Mouse (Mus musculus): ENCODE data around the gene St8sia6. TPM values are rescaled to one million over a fixed set of nuclear protein-coding genes. Genes with fewer than 3 reads are reported as not detected.
"Not testable (repeated sequence)": the region's sequence is repeated elsewhere in the genome, so short reads cannot be mapped to it uniquely, and the experiment has no call there.

St8sia6 gene
- polyA plus RNA-seq, 1 experiment, result 0.61 TPM

GRCm38 (mm10) chr2:13683205-13683570 is 110.7 kb downstream of the St8sia6 start:
- no peak for TF ChIP-seq POLR2A (IDR thresholded peaks at IDR 0.05; ENCODE audit: extremely low read depth, insufficient read depth, low read length)
- TF ChIP-seq CTCF (IDR thresholded peaks at IDR 0.05; ENCODE audit: extremely low read depth, insufficient read depth, low read length), result no peak
- Histone ChIP-seq H3K27ac (ENCODE audit: insufficient read depth, low read length) (no peak overlapping the region), H3K4me1 (ENCODE audit: control insufficient read depth, insufficient read depth, low read length) (no peaks in the 10 kb centered on the region), H3K4me3 (ENCODE audit: insufficient read depth, low read length) (no peak overlapping the region)

GRCm38 (mm10) chr2:13682488-13683204 is 111.2 kb downstream of the St8sia6 start:
- H3K4me1 ChIP-seq (ENCODE audit: control insufficient read depth, insufficient read depth, low read length), result no peaks in the 10 kb centered on the region
- no peak overlapping the region for H3K4me3 ChIP-seq (ENCODE audit: insufficient read depth, low read length)
- TF ChIP-seq CTCF (IDR thresholded peaks at IDR 0.05; ENCODE audit: extremely low read depth, insufficient read depth, low read length), result no peak
- TF ChIP-seq POLR2A (IDR thresholded peaks at IDR 0.05; ENCODE audit: extremely low read depth, insufficient read depth, low read length), result no peak
- no peak overlapping the region for H3K27ac ChIP-seq (ENCODE audit: insufficient read depth, low read length)

GRCm38 (mm10) chr2:13672946-13673345 is 120.9 kb downstream of the St8sia6 start:
- H3K4me3 ChIP-seq (ENCODE audit: insufficient read depth, low read length), result no peak overlapping the region
- H3K4me1 ChIP-seq (ENCODE audit: control insufficient read depth, insufficient read depth, low read length), result no peaks in the 10 kb centered on the region
- TF ChIP-seq CTCF (IDR thresholded peaks at IDR 0.05; ENCODE audit: extremely low read depth, insufficient read depth, low read length) (0 out of 2 replicates have a peak, but pooled peaks have one; percentile 14), POLR2A (IDR thresholded peaks at IDR 0.05; ENCODE audit: extremely low read depth, insufficient read depth, low read length) (no peak)
- no peak overlapping the region for H3K27ac ChIP-seq (ENCODE audit: insufficient read depth, low read length)

GRCm38 (mm10) chr2:13672426-13672825 is 121.4 kb downstream of the St8sia6 start:
- TF ChIP-seq POLR2A (IDR thresholded peaks at IDR 0.05; ENCODE audit: extremely low read depth, insufficient read depth, low read length) (no peak), CTCF (IDR thresholded peaks at IDR 0.05; ENCODE audit: extremely low read depth, insufficient read depth, low read length) (no peak)
- no peaks in the 10 kb centered on the region for H3K4me1 ChIP-seq (ENCODE audit: control insufficient read depth, insufficient read depth, low read length)
- no peak overlapping the region for H3K4me3 ChIP-seq (ENCODE audit: insufficient read depth, low read length)
- no peak overlapping the region for H3K27ac ChIP-seq (ENCODE audit: insufficient read depth, low read length)

- Histone ChIP-seq H3K27ac (ENCODE audit: insufficient read depth, low read length) (no peak overlapping the region), H3K4me3 (ENCODE audit: insufficient read depth, low read length) (no peak overlapping the region), H3K4me1 (ENCODE audit: control insufficient read depth, insufficient read depth, low read length) (no peaks in the 10 kb centered on the region)
- TF ChIP-seq POLR2A (IDR thresholded peaks at IDR 0.05; ENCODE audit: extremely low read depth, insufficient read depth, low read length) (no peak), CTCF (IDR thresholded peaks at IDR 0.05; ENCODE audit: extremely low read depth, insufficient read depth, low read length) (peak; percentile 13; the same call in 1 of the 2 replicates)
Observed at GRCm38 (mm10) chr2:13634866-13635265, 159.0 kb downstream of the St8sia6 start.

- Histone ChIP-seq H3K4me1 (ENCODE audit: control insufficient read depth, insufficient read depth, low read length) (no peaks in the 10 kb centered on the region), H3K27ac (ENCODE audit: insufficient read depth, low read length) (no peak overlapping the region), H3K4me3 (ENCODE audit: insufficient read depth, low read length) (no peak overlapping the region)
- TF ChIP-seq POLR2A (IDR thresholded peaks at IDR 0.05; ENCODE audit: extremely low read depth, insufficient read depth, low read length), result no peak
- TF ChIP-seq CTCF (IDR thresholded peaks at IDR 0.05; ENCODE audit: extremely low read depth, insufficient read depth, low read length), result no peak
Observed at GRCm38 (mm10) chr2:13630136-13630832, 163.6 kb downstream of the St8sia6 start.

GRCm38 (mm10) chr2:13603636-13604035 is 190.2 kb downstream of the St8sia6 start:
- not testable (repeated sequence) for H3K4me1 ChIP-seq (ENCODE audit: control insufficient read depth, insufficient read depth, low read length); H3K4me3 ChIP-seq (ENCODE audit: insufficient read depth, low read length); H3K27ac ChIP-seq (ENCODE audit: insufficient read depth, low read length)

- no peak overlapping the region for H3K4me3 ChIP-seq (ENCODE audit: insufficient read depth, low read length)
- TF ChIP-seq POLR2A (IDR thresholded peaks at IDR 0.05; ENCODE audit: extremely low read depth, insufficient read depth, low read length), result no peak
- TF ChIP-seq CTCF (IDR thresholded peaks at IDR 0.05; ENCODE audit: extremely low read depth, insufficient read depth, low read length), result no peak
- H3K27ac ChIP-seq (ENCODE audit: insufficient read depth, low read length), result no peak overlapping the region
- no peaks in the 10 kb centered on the region for H3K4me1 ChIP-seq (ENCODE audit: control insufficient read depth, insufficient read depth, low read length)
Observed at GRCm38 (mm10) chr2:13603093-13603492, 190.8 kb downstream of the St8sia6 start.

Other genes starting within 250 kb of the St8sia6 start
- gene Trdmt1, start 249.4 kb downstream of the St8sia6 start, polyA plus RNA-seq (2012; rRNA removed), result 4.8 and 5.4 TPM in 2 replicates
- 85.8 and 101 TPM in 2 replicates for gene Vim, start 220.1 kb downstream of the St8sia6 start, polyA plus RNA-seq (2012; rRNA removed)

Data from cortical plate, adult 2 months (tissue).